Mouse (Mus musculus) cerebellum, adult 2 months (tissue): ENCODE measurements around the gene Gm10310. TPM values are rescaled to one million over a fixed set of nuclear protein-coding genes. Genes with fewer than 3 reads are reported as not detected.
"Not testable (repeated sequence)": the region's sequence is repeated elsewhere in the genome, so short reads cannot be mapped to it uniquely, and the experiment has no call there.

Experiments
- DNase-seq, 2 experiments: peaks; one replicate each; pipeline ENCODE4 v3.0.0; 2021
- H3K27ac ChIP-seq: fragments of 200-500 bp; 2 replicates; pipeline ENCODE4 v1.5.1; 2012; ENCODE audit warnings: low read length, control low read depth, inconsistent platforms; ENCODE audit not compliant: insufficient read depth
- H3K27me3 ChIP-seq: fragments of 200-500 bp; 2 replicates; pipeline ENCODE4 v1.6.1; 2012; ENCODE audit warnings: inconsistent platforms, mild to moderate bottlenecking, low read length, moderate library complexity; ENCODE audit not compliant: control insufficient read depth, insufficient read depth
- H3K4me1 ChIP-seq: fragments of 200-500 bp; 2 replicates; pipeline ENCODE4 v1.6.1; 2011; ENCODE audit warnings: low read length; ENCODE audit not compliant: control insufficient read depth, insufficient read depth
- H3K4me3 ChIP-seq: fragments of 200-500 bp; replicated peaks from 2 replicates; pipeline ENCODE3; 2011; ENCODE audit warnings: mild to moderate bottlenecking, low read depth, low read length, control low read depth; ENCODE audit not compliant: insufficient read depth
- CTCF ChIP-seq: fragments of 200-500 bp; IDR thresholded peaks from 2 replicates; pipeline ENCODE4 v1.5.1; 2011; ENCODE audit warnings: low read depth, mild to moderate bottlenecking, control low read depth, low read length, moderate library complexity, borderline replicate concordance; ENCODE audit not compliant: insufficient read depth
- POLR2A ChIP-seq: fragments of 200-500 bp; IDR thresholded peaks from 2 replicates; pipeline ENCODE4 v1.6.1; 2011; ENCODE audit warnings: low read length, control low read depth, borderline replicate concordance; ENCODE audit not compliant: insufficient read depth
- WGBS: fragments of 180-500 bp; shearing (Covaris S2); methylation state at CpG from one replicate; pipeline ENCODE4 v1.1.7; 2018; 5-methylcytosine and 5-hydroxymethylcytosine counted together
- polyA plus RNA-seq: library from polyadenylated mRNA; depleted of rRNA; stranded (reverse); fragments of >200 nt; gene quantifications from 2 replicates; pipeline ENCODE4 v1.2.3, GENCODE M21; 2012; rRNA removed

The Gm10310 gene
- polyA plus RNA-seq: not detected in 2 replicates

GRCm38 (mm10) chr10:129984962-129985361, at the start of gene Gm10310:
Gene Gm10310, minus strand, starts transcription at chr10:129985062.
- not testable (repeated sequence) for DNase-seq, H3K27ac ChIP-seq, H3K4me1 ChIP-seq, H3K4me3 ChIP-seq, H3K27me3 ChIP-seq
- no CpG with 5 or more reads among the region's 1 CpGs for WGBS

GRCm38 (mm10) chr10:130030048-130030447, 45.2 kb upstream of the Gm10310 start, which contains the start of gene Olfr821:
Gene Olfr821, plus strand, starts transcription at chr10:130030348.
- Histone ChIP-seq H3K4me1 (no peaks in the 10 kb centered on the region), H3K4me3 (no peak within 1 kb of the TSS), H3K27me3 (no peaks in the 10 kb centered on the region), H3K27ac (no peak within 1 kb of the TSS)
- DNase-seq: no peak
- TF ChIP-seq POLR2A (no peak), CTCF (no peak)

- Histone ChIP-seq H3K4me3 (no peak within 1 kb of the TSS), H3K4me1 (no peaks in the 10 kb centered on the region), H3K27me3 (no peaks in the 10 kb centered on the region), H3K27ac (no peak within 1 kb of the TSS)
- no peak for DNase-seq
- TF ChIP-seq CTCF (no peak), POLR2A (no peak)
Observed at GRCm38 (mm10) chr10:130012321-130012720, 27.5 kb upstream of the Gm10310 start, which contains the start of gene Olfr820. Gene Olfr820, plus strand, starts transcription at chr10:130012621.

- not testable (repeated sequence) for H3K27ac ChIP-seq, H3K4me3 ChIP-seq, DNase-seq, H3K27me3 ChIP-seq, H3K4me1 ChIP-seq
- WGBS: 85% methylated on average over 4 of the region's 4 CpGs
Observed at GRCm38 (mm10) chr10:130005366-130005765, 20.5 kb upstream of the Gm10310 start.

GRCm38 (mm10) chr10:130004104-130004503, 19.2 kb upstream of the Gm10310 start:
- H3K4me1 ChIP-seq, DNase-seq, H3K27ac ChIP-seq, H3K4me3 ChIP-seq, H3K27me3 ChIP-seq: not testable (repeated sequence)
- 86% methylated on average over 4 of the region's 4 CpGs for WGBS

GRCm38 (mm10) chr10:129981867-129982266, 3.0 kb downstream of the Gm10310 start:
- no CpG with 5 or more reads among the region's 3 CpGs for WGBS

GRCm38 (mm10) chr10:129976040-129976439, 8.8 kb downstream of the Gm10310 start, which contains the start of gene Olfr247:
Gene Olfr247, minus strand, starts transcription at chr10:129976140.
- H3K4me1 ChIP-seq, H3K4me3 ChIP-seq, DNase-seq, H3K27ac ChIP-seq, H3K27me3 ChIP-seq: not testable (repeated sequence)
- no CpG with 5 or more reads among the region's 2 CpGs for WGBS

More at GRCm38 (mm10) chr10:129981867-129982266, 3.0 kb downstream of the Gm10310 start:
- DNase-seq, H3K27ac ChIP-seq, H3K27me3 ChIP-seq, H3K4me1 ChIP-seq, H3K4me3 ChIP-seq: not testable (repeated sequence)

GRCm38 (mm10) chr10:129972994-129973393, 11.9 kb downstream of the Gm10310 start:
- not testable (repeated sequence) for DNase-seq, H3K27ac ChIP-seq, H3K27me3 ChIP-seq, H3K4me3 ChIP-seq, H3K4me1 ChIP-seq
- no CpG with 5 or more reads among the region's 3 CpGs for WGBS

- DNase-seq, H3K4me3 ChIP-seq, H3K4me1 ChIP-seq, H3K27ac ChIP-seq, H3K27me3 ChIP-seq: not testable (repeated sequence)
- 85% methylated on average over 2 of the region's 2 CpGs for WGBS
Observed at GRCm38 (mm10) chr10:129967166-129967565, 17.7 kb downstream of the Gm10310 start, which contains the start of gene Olfr819. Gene Olfr819, minus strand, starts transcription at chr10:129967266.

- not testable (repeated sequence) for H3K4me3 ChIP-seq, H3K27me3 ChIP-seq, H3K4me1 ChIP-seq, DNase-seq, H3K27ac ChIP-seq
- 87% methylated on average over 2 of the region's 3 CpGs for WGBS
Observed at GRCm38 (mm10) chr10:129966232-129966631, 18.6 kb downstream of the Gm10310 start.
